Mouse (Mus musculus): ENCODE measurements at regions not wholly inside any gene's neighbourhood (a gene's known extent, or its start where the extent isn't known, plus 50 kb on each side); places are given as distances from the start of the nearest gene placed in this dataset.

GRCm38 (mm10) chr12:107734536-107734935 lies 246.1 kb downstream of the 3110018I06Rik start:
- no peak for TF ChIP-seq CTCF (IDR thresholded peaks at IDR 0.05; ENCODE audit: extremely low read depth, insufficient read depth, low read length)
- TF ChIP-seq POLR2A (IDR thresholded peaks at IDR 0.05; ENCODE audit: extremely low read depth, insufficient read depth, low read length), result no peak

Data from cortical plate, adult 2 months (tissue).